Mouse (Mus musculus): ENCODE measurements around the gene Selenof. TPM values are rescaled to one million over a fixed set of nuclear protein-coding genes. Genes with fewer than 3 reads are reported as not detected.
A peak's percentile ranks its signal among the peaks of the same experiment; 100 is the strongest.
"Not testable (repeated sequence)": the region's sequence is repeated elsewhere in the genome, so short reads cannot be mapped to it uniquely, and the experiment has no call there.

The Selenof gene
- total RNA-seq, 2 experiments from 2014 or later = 206 to 262 TPM

DNA sequence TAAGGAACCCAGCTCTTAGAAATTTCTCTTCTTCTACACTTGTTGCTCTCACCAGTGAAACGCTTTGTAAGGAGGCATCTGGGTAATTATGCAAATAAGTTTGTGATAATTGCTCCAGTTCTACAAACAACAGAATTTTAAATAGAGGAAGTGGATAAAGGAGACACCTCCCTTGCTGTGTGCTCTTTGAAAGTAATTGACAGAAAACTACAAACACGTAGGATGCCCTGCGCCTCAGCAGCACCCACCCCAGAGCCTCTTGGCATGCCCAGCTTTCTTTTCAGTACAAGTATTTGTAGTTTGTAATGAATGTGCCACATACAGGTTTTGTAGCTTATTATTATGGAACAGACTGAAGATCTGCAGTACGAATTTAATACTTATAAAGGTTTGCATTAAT is 27.0 kb downstream of the Selenof start:
- ATAC-seq (replicated peaks; ENCODE audit: low FRiP score, poor library complexity, severe bottlenecking) = no peak

DNA sequence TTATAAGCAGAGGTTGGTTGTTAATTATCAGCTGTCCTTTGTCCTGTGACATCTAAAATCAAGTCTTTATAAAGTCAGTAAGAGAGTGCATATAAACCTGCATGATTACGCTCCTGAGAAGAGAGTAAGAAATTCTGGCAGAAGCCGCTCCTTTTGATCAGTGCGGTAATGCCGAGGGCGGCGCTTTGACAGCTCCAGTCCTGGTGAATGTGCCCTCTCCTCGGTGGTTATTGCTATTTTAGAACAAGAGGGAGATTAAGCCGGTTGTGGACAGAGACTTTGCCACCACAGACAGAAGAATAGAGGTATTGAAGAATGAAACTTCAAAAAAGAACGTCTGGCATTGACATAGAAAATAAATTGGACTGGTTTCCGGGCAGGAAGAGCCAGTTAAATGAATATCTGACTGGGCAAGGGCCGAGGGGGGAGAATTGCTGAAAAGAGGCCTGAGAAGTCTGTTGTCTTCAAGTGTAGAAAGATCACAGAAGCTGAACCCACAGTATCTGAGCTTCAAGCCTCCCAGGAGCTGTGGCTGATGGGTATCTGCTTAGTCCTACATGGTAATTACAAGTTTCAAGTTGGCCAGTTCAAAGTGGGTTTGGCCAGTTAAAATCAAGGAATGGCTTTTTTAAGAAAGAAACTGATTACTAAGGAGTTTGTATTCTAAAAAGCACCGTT is 27.8 kb downstream of the Selenof start:
- ATAC-seq (replicated peaks; ENCODE audit: low FRiP score, poor library complexity, severe bottlenecking) = no peak

DNA sequence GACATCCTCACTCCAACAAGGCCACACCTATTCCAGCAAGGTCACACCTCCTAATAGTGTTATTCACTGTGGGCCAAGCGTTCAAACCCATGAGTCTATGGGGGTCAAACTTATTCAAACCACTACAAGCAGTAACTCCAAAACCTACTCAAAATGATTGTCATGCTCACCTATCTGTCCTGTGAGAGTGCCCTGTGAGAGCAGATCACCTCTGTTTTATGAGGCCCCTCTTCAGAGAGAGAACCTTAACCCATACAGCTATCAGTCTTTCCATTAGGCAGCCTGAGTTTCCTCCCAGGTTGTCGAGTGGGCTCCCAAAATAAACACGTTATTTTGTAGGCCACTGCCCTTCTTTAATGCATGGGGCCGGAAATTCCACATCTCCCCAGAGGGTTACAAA is 32.3 kb downstream of the Selenof start:
- ATAC-seq (replicated peaks; ENCODE audit: low FRiP score, poor library complexity, severe bottlenecking) = no peak

DNA sequence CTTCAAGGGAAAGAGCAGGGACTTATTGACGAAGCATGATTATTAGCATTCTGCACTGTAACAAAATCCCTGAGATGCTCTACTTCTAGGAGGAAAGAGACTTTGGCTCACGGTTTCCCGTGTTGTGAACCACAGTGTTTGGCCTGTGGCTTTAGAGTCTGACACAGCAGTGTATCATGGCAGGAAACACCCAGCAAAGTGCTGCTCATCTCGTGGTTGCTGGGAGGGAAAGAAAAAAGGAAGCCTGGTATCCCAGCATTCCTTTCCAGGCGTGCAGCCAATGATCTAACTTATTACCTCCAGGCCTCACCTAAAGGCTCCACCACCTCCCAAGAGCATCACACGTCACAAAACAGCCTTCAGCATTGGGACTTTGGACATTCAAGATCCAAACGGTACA is 32.7 kb downstream of the Selenof start:
- no peak for ATAC-seq (replicated peaks; ENCODE audit: low FRiP score, poor library complexity, severe bottlenecking)

DNA sequence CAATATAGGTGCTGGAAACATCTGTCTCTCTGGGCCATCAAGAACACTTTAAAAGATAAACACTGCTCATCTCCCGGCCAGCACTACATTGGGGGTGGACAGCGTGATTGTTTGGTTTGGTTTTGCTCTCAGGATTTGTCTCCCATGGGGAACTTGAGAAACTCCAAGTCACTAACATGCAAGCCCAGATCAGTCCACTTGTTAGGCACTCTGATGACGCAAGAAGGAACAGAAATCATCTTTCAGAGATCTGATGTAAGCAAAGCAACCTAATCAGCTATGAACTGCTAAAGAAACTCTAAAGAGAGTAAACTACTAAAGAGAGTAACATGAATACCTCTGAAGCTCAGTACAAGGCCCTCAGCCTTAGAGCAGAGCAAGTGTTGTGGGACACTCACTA is 33.5 kb downstream of the Selenof start:
- no peak for ATAC-seq (replicated peaks; ENCODE audit: low FRiP score, poor library complexity, severe bottlenecking)

DNA sequence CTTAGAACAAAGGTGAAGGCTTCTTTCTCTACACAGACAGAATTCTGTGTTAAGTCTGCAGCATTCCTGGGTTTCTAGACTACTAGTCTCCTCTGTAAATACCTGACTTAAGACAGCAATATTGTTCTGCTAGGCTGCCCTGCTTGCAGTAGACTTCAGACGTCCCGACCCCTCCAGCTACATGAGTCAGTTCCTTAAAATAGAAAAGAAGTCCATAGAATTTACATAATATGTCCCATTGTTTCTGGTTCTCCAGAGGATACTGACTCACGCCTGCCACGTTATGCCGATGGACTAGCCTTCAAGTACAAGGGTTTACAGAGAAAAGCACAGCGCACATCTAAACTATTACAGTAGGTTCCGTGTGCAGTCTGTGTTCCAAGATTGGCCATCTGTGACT is 34.1 kb downstream of the Selenof start:
- ATAC-seq (replicated peaks; ENCODE audit: low FRiP score, poor library complexity, severe bottlenecking) = no peak

DNA sequence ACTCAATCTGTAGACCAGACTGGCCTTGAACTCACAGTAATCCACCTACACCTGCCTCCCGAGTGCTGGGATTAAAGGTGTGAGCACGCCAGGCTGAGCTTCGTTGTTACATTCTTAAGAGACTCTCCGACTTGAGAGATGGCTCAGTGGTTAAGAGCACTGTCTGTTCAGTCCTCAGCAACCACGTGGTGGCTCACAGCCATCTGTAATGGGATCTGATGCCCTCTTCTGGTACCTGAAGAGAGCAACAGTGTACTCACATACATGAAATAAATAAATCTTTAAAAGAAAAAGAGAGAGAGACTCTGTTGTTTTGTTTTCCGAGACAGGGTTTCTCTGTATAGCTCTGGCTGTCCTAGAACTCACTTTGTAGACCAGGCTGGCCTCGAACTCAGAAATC is 35.7 kb downstream of the Selenof start:
- not testable (repeated sequence) for ATAC-seq (replicated peaks; ENCODE audit: low FRiP score, poor library complexity, severe bottlenecking)

DNA sequence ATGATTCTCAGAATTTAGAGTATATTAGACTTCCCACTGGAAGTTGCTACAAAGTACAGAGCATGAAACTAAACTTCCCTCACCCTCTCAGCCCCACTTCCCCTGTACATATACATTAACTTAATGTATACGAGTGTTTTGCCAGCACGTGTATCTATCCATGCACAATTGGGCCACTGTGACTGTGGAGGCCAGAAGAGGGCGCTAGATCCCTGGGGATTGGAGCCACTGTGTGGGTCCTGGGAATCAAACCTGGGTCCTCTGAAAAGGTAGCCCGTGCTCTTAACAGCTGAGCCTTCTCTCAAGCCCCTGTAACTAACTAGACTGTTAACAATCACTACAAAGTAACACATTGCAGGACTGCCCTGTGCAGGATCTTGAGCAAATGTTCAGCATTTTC is 36.3 kb downstream of the Selenof start:
- ATAC-seq (replicated peaks; ENCODE audit: low FRiP score, poor library complexity, severe bottlenecking) = peak; percentile 65

DNA sequence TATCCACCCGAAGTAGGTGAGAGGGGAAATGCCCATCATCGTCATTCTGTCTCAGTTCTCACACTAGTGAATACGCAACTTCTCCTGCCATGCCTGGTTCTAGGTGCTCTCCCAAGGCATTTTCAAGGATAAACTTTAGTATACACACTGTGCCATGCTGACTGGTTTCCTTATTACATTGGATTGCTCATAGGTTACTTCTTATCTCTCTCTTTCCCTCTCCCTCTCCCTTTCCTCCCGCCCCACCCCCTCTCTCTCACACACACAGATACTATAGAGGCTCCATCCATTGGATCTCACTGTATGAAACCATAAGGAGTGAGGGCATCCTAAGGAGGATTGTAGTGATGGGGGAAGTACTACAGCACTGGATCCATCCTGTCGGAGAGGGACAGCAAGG is 38.0 kb downstream of the Selenof start:
- ATAC-seq (replicated peaks; ENCODE audit: low FRiP score, poor library complexity, severe bottlenecking) = no peak

DNA sequence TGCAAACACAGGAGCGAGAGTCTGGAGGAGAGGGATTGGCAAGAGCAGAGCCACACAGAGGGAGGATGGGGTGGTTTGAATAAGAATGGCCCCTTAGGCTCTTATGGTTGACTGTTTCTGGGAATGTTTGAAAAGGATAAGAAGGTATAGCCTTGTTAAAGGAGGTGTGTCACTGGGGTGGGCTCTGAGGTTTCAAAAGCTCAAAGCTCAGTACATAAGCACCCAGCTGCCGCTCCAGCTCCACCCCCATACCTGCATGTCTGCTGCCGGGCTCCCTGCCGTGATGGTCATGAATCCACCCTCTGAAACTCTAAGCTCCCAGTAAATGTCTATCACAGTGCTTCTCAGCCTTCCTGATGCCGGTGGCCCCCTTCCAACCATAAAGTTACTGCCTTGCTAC is 40.7 kb downstream of the Selenof start:
- no peak for ATAC-seq (replicated peaks; ENCODE audit: low FRiP score, poor library complexity, severe bottlenecking)

DNA sequence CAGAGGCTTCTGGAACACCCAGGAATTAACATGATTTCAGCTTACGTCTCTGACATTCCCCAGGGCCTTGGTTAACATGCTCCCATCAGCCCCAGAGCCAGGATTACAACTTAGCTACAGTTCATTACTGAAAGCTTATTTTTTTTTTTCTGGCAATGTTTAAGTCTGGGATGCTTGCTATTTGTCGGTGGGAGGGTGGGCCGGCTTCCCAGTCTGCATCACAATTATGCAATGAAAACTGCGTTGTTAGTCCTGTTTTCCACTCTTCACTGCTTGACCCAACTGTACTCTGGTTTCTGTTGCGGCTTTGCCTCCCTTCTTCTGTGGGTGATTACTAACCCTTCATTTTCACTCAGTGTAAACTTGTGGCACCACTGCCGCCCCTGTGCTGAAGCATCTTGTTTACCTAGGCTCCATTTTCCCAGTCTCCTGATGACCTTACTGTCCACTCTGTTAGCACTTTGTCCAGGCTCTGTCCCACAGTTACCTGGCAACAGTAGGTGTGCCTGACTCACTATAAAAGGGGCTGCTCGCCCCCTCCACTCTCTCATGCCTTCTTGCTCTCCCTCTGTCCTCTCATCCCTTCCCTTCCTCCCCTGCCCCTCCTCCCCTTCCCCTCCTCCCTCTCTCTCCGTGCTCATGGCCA is 41.6 kb downstream of the Selenof start:
- no peak for ATAC-seq (replicated peaks; ENCODE audit: low FRiP score, poor library complexity, severe bottlenecking)

DNA sequence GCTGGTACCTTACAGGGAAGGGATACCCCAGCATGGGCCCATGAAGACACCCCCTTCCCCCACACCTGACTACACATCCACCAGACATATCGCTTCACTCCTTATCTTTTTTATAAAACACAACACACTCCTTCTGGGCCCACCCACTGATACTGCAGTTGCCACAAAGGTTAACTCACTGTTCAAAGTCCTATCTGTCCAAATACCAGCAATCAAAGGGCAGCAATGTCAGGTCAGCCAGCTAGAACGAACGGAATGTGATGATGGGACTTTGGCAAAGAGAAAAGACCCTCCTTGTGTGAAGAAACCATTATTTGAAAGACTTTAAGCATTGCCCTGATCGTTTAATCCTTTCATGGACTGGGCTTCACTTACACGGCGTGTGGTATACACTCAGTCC is 42.3 kb downstream of the Selenof start:
- no peak for ATAC-seq (replicated peaks; ENCODE audit: low FRiP score, poor library complexity, severe bottlenecking)

DNA sequence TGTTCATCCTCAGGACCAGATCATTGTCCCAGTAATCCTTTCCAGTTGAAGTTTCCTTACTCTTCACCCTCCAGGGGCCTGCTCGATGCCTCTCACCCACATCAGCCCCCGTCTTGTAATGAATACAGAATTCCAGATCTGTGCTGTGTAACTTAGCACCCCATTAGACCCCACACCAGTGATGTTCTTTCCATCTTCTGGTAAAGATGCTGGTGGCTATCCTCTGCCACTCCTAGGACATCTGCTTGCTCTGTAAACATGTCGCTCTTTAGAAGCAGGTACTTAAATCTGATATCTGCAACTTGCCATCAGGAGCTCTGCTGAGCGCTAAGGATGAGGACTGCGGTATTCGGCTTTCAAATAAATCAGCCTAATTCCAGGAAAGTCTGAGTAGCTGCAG is 44.2 kb downstream of the Selenof start:
- no peak for ATAC-seq (replicated peaks; ENCODE audit: low FRiP score, poor library complexity, severe bottlenecking)

DNA sequence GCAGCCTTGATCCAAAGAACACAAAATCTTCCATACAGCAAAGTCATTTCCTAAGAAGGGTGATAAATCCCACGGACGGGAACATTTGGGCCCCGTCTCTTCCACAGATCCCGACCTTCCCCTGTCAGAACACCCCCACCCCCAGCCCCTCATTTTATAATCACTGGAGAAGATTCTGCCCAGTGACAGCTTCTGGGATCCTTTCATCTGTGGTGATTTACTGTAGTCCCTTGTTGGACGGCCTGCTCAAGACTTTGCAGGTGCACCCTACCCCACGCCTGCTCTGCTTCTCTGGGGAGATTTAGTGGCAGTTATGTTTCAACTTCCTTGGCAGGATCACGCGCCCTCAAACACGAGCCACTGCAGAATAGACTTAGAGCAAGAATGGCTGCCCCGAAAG is 44.6 kb downstream of the Selenof start:
- no peak for ATAC-seq (replicated peaks; ENCODE audit: low FRiP score, poor library complexity, severe bottlenecking)

DNA sequence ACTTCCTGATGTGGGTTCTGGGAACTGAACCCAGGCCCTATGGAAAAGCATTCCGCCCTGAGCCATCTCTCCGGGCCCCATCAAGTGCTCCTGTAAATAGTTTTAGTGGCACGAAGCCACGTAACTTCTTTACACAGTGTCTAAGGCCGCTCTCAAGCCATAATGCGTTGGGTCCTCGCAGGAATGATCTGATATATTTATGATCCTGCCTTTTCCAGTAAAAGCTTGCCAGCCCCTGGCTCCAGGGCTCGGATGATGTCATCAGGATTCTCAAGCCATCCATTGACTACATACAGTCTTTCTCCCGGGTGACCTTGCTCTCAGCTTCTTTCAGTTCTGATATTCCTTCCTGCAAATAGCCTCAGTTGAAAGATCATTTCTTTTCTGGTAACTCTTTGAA is 45.4 kb downstream of the Selenof start:
- ATAC-seq (replicated peaks; ENCODE audit: low FRiP score, poor library complexity, severe bottlenecking) = no peak

DNA sequence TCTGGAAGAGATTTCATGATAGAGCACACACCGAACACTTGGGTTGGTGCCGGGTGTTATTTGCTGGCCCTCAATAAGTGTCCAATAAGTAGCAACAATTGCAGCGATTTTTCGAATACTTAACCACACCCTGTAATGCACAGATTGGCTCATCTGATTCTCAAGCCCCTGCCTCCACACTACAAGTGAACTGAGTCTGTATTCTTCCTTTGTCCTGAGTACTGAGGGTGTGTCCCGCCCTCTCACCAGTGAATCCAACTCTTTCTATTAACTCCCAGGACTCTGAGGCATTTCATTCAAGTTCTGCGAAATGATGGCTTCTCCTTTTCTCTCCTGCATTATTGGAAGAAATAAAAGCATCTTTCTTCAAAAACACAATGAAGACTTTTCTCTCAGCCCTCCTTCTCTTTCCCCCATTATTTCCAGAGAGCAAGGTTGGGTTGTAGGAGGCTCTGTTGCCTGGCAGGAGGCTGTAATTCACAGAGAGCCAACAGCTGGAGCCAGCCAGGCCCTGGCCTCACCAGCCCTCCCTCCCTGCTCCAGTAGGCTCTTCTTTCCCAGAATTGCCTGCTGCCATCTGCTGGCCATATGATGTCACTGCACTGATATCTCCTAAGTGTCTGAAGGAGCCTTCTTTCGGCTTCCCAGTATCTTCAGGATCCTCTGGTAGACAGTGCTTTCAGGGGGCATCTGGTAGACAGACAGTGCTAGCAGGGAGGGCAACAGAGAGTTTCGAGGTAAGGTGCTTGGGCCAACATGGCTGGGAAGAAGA is 46.7 kb downstream of the Selenof start:
- ATAC-seq (replicated peaks; ENCODE audit: low FRiP score, poor library complexity, severe bottlenecking) = peak; percentile 98

DNA sequence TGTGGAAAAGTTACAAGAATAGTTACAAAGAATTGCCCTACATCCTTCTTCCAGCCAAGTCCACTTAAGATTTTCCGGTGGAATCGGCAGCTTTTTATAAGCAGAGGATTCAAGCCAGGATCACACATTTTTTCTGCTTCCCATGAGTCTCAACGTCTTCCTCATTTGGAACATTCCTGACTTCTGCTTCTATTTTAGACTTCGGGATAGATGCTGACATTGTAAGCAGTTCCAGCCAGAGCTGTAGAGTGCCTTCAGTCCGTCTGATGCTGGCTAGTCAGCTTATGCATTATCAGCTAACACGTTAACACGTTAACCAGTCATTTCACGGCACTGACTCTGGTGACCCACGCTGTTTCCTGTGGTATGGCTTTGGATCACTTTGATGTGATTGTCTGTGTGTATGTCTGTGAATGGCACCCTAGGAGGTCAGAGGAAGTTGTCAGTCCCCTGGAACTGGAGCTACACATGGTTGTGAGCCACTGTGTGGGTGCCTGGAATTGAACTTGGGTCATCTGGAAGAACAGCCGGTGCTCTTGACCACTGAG is 47.6 kb downstream of the Selenof start:
- ATAC-seq (replicated peaks; ENCODE audit: low FRiP score, poor library complexity, severe bottlenecking) = no peak

DNA sequence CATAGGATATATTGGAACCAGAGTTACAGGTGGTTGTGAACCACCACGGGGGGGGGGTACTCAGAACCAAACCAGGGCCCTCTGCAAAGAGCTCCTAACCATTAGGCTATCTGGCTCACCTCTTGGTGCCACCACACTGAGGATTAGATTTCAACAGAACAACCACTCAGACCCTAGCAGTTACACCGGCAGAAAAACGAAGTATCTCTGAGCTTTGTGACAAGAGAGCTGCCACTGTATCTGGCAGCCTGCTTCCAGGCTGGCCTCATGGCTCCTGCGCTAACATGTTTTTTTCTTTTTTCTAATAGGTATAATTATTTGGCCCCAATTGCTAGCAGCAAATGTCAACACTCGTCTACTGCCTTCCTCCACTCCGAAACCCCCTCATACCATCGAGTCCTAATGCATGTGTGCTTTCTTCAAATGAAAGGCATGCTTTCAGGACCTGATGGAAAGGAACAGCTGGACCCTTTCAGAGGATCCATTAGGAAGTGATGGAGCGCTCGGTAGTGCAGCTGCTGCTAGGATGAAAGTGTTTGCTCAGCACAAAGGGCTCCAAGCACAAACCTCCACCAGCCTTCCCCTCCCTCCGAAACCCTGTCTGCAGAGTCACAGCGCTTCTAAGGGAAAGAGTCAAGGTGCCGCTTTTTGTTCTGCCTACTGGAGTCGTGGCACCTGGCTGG is 53.0 kb downstream of the Selenof start:
- no peak for ATAC-seq (replicated peaks; ENCODE audit: low FRiP score, poor library complexity, severe bottlenecking)

DNA sequence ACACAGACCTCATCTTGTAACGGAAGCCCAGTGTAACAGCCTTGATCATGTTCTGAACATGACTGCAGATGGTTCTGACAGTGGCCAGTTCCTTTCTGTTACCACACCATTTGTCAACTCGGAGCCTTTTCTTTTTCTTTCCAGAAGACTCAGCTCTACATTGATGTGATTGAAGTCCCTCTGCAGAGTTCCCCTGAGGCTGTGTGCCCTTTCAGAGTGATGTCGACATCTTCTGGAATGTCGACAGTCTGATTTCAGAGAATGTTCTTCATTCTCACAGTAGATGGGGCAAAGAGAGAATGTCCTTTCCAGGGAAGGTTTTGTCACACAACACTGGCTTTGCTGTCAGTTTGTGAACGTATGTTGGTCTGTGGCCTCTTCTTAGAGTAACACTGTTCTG is 55.6 kb downstream of the Selenof start:
- no peak for ATAC-seq (replicated peaks; ENCODE audit: low FRiP score, poor library complexity, severe bottlenecking)

All from erythroid progenitor cell, adult 5-6 weeks (primary cell).